Mouse (Mus musculus): ENCODE data around the gene Kremen2. TPM values are rescaled to one million over a fixed set of nuclear protein-coding genes. Genes with fewer than 3 reads are reported as not detected.

Gene Kremen2
- polyA plus RNA-seq, 1 experiment from 2014 or later, result 1.5 TPM

DNA sequence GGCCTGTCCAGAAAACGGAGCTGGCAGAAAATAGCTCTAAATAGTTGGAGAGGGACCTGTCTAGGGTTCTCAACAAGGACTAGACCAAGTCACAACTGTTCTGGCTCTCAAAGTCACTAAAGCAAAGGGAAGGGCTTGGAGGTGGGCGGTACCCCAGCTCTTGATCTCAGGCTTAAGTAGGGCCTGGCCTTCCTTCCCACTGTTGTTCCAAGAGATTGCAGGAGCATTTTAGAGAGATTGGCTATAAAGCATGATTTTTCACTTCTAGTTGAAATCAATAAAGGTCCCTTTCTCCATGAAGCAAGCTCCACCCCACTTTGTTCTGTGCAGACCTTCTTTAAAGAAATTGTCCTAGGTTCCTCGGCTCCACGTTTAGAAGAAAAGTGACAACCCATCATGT lies 20.2 kb downstream of the Kremen2 start:
- H3K27me3 ChIP-seq, result no peaks in the 10 kb centered on the region
- ATAC-seq (ENCODE audit: low FRiP score, low read depth), result no peak
- H3K4me3 ChIP-seq, result peak overlapping the region; percentile 68
- H3K27ac ChIP-seq (replicated peaks), result peak overlapping the region; percentile 75
- WGBS, result 66% methylated on average over 4 of the region's 4 CpGs
- H3K36me3 ChIP-seq, result no peaks in the 10 kb centered on the region
- peak overlapping the region; percentile 44 for H3K9ac ChIP-seq
- no peaks in the 10 kb centered on the region for H3K9me3 ChIP-seq
- H3K4me2 ChIP-seq, result peak overlapping the region; percentile 85
- H3K4me1 ChIP-seq (replicated peaks), result peaks cover 14% of the 10 kb centered on the region

DNA sequence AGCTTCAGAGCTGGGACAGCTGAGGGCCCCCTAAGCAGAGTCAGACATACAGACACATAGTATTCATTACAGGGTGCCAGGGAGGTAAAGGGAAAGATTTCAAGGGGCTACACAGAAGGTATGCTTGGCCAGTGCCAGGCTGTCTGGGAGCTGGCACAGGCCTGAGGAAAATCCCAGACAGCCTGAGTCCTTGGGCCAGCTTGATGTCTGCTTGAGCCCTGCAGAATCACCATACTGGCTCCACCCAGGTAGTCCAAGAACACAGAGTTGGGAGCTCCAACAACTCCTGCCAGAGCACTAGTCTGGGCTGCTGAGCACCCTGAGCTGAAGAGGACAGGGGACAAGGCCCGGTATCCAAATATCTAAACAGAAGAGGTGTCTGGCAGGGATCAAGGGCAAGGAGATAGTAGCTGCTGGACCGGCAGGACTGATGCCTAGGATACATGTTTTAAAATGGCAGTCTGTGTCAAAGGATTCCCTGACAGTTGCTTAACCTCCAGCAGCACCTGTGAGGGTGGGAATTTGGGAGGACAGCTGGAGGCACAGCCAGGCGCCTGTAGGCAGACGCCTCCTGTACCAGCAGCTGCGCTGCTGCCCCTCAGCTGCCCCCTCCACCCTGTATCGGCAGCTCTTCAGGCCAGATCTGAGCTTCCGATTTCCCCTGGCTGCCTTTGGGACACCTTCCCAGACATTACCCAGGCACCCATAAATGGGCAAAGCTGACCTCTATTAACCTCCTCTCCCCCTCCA lies 23.1 kb downstream of the Kremen2 start, which contains the start of gene 1520401A03Rik:
TSS of gene 1520401A03Rik (minus strand) at position 408 of the 750 bp plus-strand sequence.
- Histone ChIP-seq H3K9me3 (no peaks in the 10 kb centered on the region), H3K27me3 (no peaks in the 10 kb centered on the region), H3K27ac (replicated peaks) (no peak within 1 kb of the TSS), H3K36me3 (no peaks in the 10 kb centered on the region), H3K9ac (no peak within 1 kb of the TSS), H3K4me1 (replicated peaks) (peaks cover 13% of the 10 kb centered on the region), H3K4me3 (no peak within 1 kb of the TSS), H3K4me2 (no peak within 1 kb of the TSS)
- no peak for ATAC-seq (ENCODE audit: low FRiP score, low read depth)
- WGBS, result 75% methylated on average over 7 of the region's 7 CpGs

DNA sequence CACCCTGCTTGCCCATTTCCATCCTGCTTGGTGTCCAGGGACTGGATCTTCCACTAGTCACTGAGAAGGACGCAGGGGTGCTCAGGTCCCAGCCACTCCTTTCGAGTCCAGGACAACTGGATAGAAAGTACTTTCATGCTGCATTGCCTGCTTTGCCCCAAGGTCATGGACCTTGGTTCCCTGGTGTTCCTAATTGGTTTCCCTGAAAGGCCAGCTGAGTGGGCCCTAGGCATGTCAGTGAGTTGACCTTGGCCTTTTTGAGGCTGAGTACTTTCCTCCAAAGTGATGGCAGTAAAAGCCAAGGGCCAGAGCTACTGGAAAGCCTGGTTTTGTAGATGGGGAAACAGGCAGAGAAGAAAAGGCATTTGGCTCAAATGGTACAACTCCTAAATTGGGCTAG lies 23.7 kb downstream of the Kremen2 start:
- H3K9me3 ChIP-seq, result no peaks in the 10 kb centered on the region
- H3K27ac ChIP-seq (replicated peaks), result no peak overlapping the region
- WGBS, result 82% methylated on average over 2 of the region's 2 CpGs
- H3K4me1 ChIP-seq (replicated peaks), result peaks cover 7% of the 10 kb centered on the region
- ATAC-seq (ENCODE audit: low FRiP score, low read depth), result no peak
- H3K36me3 ChIP-seq, result no peaks in the 10 kb centered on the region
- no peak overlapping the region for H3K4me3 ChIP-seq
- no peak overlapping the region for H3K4me2 ChIP-seq
- H3K9ac ChIP-seq, result no peak overlapping the region
- H3K27me3 ChIP-seq, result no peaks in the 10 kb centered on the region

DNA sequence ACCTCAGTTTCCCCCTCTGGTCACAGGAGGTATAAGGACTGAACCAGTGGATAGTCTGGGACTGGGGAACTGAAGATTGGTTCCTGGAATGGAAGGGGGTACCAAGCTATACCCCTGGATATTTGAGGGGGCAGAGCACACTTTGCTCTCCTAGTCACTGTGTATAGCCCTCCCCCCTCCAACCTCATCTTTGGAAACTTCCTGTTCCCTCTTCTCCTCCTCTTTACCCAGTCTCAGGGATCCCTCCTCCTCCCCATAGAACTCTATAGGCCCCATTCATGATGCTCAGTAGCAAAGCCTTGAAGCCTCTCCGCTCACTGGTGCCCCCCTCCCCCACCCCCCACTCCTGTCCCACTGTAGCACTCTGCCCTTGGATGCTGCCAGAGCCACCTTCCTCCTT lies 26.2 kb downstream of the Kremen2 start:
- WGBS, result 25% methylated on average over 1 of the region's 1 CpGs
- Histone ChIP-seq H3K27ac (replicated peaks) (no peak overlapping the region), H3K4me2 (no peak overlapping the region), H3K4me1 (replicated peaks) (no peaks in the 10 kb centered on the region), H3K27me3 (no peaks in the 10 kb centered on the region), H3K9me3 (no peaks in the 10 kb centered on the region), H3K9ac (no peak overlapping the region), H3K4me3 (no peak overlapping the region), H3K36me3 (no peaks in the 10 kb centered on the region)
- 0 out of 2 replicates have a peak, but pooled peaks have one; percentile 5 for ATAC-seq (ENCODE audit: low FRiP score, low read depth)

DNA sequence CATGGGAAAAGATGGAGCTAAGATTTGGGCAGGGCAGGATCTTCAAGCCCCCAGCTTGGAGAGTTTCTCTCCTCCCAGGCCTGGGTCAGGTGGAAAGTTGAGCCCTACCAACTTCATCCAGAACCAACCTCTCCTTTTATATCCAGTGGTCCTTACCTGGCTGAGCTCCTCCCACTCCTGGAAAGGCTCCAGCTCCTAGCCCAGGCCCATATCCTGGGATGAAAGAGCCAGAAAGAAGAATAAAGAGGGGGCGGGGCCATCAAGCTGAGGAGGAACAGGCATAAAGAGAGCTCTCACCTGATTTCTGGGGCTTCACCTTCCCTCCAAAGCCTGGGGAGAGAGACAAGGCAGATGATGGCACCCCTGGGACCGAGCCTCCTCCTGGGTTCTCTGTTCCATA lies 28.6 kb downstream of the Kremen2 start:
- H3K27ac ChIP-seq (replicated peaks), result no peak overlapping the region
- no peak overlapping the region for H3K9ac ChIP-seq
- no peak overlapping the region for H3K4me3 ChIP-seq
- no peaks in the 10 kb centered on the region for H3K36me3 ChIP-seq
- H3K4me2 ChIP-seq, result no peak overlapping the region
- no peaks in the 10 kb centered on the region for H3K27me3 ChIP-seq
- ATAC-seq (ENCODE audit: low FRiP score, low read depth), result no peak
- no peaks in the 10 kb centered on the region for H3K4me1 ChIP-seq (replicated peaks)
- WGBS, result 65% methylated on average over 2 of the region's 2 CpGs
- no peaks in the 10 kb centered on the region for H3K9me3 ChIP-seq

DNA sequence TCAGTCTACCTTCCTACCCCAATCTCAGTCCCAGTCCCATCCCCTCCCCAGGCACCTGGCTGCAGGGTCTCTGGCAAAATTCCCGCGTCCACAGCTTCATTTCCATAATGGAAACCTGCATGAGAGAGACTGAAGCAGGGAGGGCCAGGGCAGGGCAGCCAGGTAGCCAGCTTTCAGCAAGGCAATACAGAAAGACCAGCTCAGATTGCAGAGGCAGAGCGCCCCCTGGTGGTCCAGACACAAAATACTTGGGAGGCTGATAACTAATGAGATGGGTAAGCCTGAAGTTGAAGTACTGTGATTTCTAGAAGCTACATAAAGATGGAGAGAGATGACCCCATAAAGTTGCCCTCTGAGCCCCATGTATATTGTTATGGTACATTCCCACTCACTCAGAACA lies 39.4 kb downstream of the Kremen2 start:
- Histone ChIP-seq H3K27me3 (peaks cover 15% of the 10 kb centered on the region), H3K36me3 (no peaks in the 10 kb centered on the region), H3K4me1 (replicated peaks) (0 out of 2 replicates have a peak, but pooled peaks cover 3% of the 10 kb centered on the region), H3K4me3 (no peak overlapping the region), H3K9me3 (no peaks in the 10 kb centered on the region), H3K4me2 (no peak overlapping the region), H3K27ac (replicated peaks) (no peak overlapping the region), H3K9ac (no peak overlapping the region)
- 0 out of 2 replicates have a peak, but pooled peaks have one; percentile 37 for ATAC-seq (ENCODE audit: low FRiP score, low read depth)
- 0% methylated on average over 3 of the region's 3 CpGs for WGBS

DNA sequence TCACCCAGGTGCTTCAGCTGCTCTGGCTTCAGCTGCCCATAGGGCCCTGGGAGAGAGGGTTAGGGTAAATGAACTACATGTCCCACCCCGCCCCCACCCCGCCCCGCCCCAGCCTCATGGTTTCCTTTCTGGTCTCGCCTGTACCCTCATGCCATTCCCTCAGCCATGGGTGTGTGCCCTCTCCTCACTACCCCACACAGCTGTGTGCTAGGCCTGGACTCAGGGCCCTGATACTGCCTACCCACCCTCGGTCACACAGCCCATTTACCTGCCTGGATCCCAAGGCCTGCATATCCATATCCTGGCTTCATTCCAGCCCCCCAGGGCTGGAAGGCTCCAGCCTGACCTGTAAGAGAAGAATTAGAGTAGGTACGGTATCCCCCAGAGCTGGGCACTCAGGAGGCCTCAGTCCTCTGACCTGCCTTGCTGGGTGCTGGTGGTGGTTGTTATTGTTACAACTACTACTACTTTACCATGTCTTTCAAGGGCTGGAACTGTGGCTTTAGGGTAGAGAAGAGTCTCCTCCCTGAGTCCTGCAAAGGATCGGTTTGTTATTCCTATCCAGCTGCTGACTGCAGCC lies 40.0 kb downstream of the Kremen2 start:
- Histone ChIP-seq H3K4me2 (no peak overlapping the region), H3K27me3 (peaks cover 20% of the 10 kb centered on the region), H3K9me3 (no peaks in the 10 kb centered on the region), H3K27ac (replicated peaks) (no peak overlapping the region), H3K4me1 (replicated peaks) (0 out of 2 replicates have a peak, but pooled peaks cover 3% of the 10 kb centered on the region), H3K36me3 (no peaks in the 10 kb centered on the region), H3K9ac (no peak overlapping the region), H3K4me3 (no peak overlapping the region)
- 76% methylated on average over 7 of the region's 7 CpGs for WGBS
- ATAC-seq (ENCODE audit: low FRiP score, low read depth), result peak; percentile 23; the same call in 1 of the 2 replicates

DNA sequence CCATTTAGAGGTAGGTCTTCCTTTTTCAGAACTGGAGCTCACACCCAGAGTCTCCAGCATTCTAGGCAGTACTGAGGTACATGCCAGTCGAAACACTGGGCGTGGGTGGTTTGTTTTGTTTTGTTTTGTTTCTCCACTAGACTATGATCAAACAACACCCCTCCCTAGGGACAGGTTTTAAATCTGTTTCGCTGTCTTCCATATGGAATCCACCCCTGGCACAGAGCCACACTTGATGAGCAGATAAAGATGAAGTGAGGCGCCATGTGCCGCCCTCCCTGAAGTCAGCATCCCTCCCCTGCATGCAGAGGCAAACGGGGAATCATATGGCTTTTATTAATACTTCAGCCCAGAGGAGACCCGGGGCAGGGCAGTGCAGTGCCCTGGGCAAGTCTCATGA lies 40.9 kb downstream of the Kremen2 start:
- H3K27me3 ChIP-seq, result peaks cover 20% of the 10 kb centered on the region
- no peak overlapping the region for H3K27ac ChIP-seq (replicated peaks)
- no peak overlapping the region for H3K4me2 ChIP-seq
- no peaks in the 10 kb centered on the region for H3K9me3 ChIP-seq
- H3K4me3 ChIP-seq, result no peak overlapping the region
- H3K9ac ChIP-seq, result no peak overlapping the region
- WGBS, result 45% methylated on average over 7 of the region's 7 CpGs
- H3K36me3 ChIP-seq, result no peaks in the 10 kb centered on the region
- no peak for ATAC-seq (ENCODE audit: low FRiP score, low read depth)
- H3K4me1 ChIP-seq (replicated peaks), result peaks cover 7% of the 10 kb centered on the region

DNA sequence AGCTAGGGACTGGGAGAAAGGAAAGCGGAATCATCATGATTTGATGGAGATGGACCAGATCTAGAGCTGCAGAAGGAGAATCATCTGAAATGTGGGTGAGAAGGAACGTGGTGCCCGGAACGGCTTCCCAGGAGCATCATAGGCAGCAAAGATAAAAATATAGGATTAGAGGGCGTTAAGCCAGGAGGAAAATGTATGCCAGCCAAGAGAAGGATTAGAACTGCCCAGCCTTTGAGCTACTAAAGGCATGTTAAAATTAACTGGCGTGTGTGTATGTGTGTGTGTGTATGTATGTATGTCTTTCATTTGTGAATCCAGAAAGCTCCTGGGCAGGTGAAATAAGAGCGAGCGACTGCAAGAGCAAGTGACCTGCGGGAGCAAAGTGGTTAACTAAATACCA lies 42.3 kb downstream of the Kremen2 start:
- Histone ChIP-seq H3K4me3 (no peak overlapping the region), H3K9ac (no peak overlapping the region), H3K4me2 (no peak overlapping the region), H3K9me3 (no peaks in the 10 kb centered on the region), H3K27me3 (peaks cover 28% of the 10 kb centered on the region), H3K36me3 (no peaks in the 10 kb centered on the region), H3K4me1 (replicated peaks) (peaks cover 15% of the 10 kb centered on the region), H3K27ac (replicated peaks) (no peak overlapping the region)
- no peak for ATAC-seq (ENCODE audit: low FRiP score, low read depth)
- 87% methylated on average over 9 of the region's 9 CpGs for WGBS

DNA sequence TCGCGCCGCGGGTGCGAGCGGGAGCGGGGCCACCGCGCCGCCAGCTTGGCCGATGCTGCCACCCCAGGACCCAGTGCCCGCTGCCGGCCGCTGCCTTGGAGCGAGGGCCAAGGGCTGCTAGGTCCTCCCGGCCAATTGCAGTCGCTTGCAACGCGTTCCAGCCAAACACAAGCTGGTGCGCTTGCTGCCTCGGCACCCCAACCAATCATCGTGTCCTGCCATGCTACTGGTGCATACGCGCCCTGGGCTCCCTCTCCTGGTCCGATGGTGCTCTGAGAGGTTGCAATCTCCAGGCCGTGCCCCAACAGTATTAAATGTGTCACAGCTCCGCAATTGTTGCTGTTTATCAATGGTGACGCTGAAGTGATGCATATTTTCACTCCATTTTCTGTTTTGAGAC lies 45.6 kb downstream of the Kremen2 start:
- Histone ChIP-seq H3K36me3 (no peaks in the 10 kb centered on the region), H3K4me3 (peak overlapping the region; percentile 84), H3K4me1 (replicated peaks) (peaks cover 14% of the 10 kb centered on the region), H3K9me3 (no peaks in the 10 kb centered on the region), H3K4me2 (peak overlapping the region; percentile 95), H3K27ac (replicated peaks) (peak overlapping the region; percentile 64; the same call in 1 of the 2 replicates), H3K9ac (peak overlapping the region; percentile 52), H3K27me3 (peaks cover 38% of the 10 kb centered on the region)
- peak; percentile 97 for ATAC-seq (ENCODE audit: low FRiP score, low read depth)
- under 1% methylated on average over 23 of the region's 28 CpGs for WGBS

DNA sequence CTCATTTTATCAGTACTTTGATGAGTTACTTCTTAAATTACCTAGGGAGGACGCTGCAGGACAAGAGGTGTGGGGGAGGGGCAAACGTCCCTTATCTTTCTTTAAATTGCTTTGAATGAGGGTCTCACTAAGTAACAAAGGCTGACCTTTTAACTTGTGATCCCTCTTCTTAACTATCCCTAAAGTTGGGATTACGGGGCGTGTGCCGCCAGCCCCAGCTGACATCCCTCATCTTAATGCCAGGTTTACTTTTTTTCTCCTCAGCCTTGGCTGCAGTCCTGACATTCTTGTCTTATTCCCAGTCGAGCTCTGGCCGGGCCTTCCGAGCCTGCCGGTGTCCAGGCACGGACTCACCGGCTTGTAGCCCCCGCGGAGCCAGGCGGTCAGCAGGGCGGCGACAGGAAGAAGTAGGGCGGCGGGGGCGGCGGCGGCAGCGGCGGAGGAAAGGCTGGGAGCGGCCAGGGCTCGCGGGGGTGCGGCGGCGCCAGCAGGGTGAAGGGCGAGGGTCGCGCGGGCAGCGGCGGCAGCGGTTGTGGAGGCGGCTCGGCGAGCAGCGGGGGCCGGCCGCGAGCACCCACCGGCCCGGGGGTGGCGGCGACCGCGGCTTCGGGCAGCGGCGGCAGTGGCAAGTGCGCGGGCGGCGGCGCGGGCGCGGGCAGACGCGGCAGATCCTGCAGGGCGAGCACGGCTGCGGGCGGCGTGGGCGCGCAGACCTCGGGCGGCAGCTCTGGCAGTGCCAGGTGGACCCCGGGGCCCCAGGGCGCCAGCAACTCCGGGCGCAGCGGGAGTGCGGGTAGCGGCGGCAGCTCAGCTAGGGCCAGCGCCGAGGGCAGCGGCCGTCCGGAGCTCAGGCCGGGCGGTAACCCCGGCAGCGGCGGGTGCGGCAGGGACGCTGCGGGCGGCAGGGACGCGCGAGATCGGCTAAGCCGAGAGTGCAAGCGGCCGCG lies 46.2 kb downstream of the Kremen2 start:
- H3K36me3 ChIP-seq, result no peaks in the 10 kb centered on the region
- H3K4me2 ChIP-seq, result peak overlapping the region; percentile 95
- H3K27ac ChIP-seq (replicated peaks), result peak overlapping the region; percentile 64; the same call in 1 of the 2 replicates
- H3K27me3 ChIP-seq, result peaks cover 41% of the 10 kb centered on the region
- under 1% methylated on average over 69 of the region's 101 CpGs for WGBS
- peaks cover 12% of the 10 kb centered on the region for H3K4me1 ChIP-seq (replicated peaks)
- peak; percentile 77 for ATAC-seq (ENCODE audit: low FRiP score, low read depth)
- H3K9me3 ChIP-seq, result no peaks in the 10 kb centered on the region
- H3K9ac ChIP-seq, result peak overlapping the region; percentile 52
- H3K4me3 ChIP-seq, result peak overlapping the region; percentile 84

Measured in hindbrain, embryonic 15.5 days (tissue).